Mouse (Mus musculus) neutrophil, adult 65 days (primary cell): ENCODE data around the gene Tmc3. TPM values are rescaled to one million over a fixed set of nuclear protein-coding genes. Genes with fewer than 3 reads are reported as not detected.

ENCODE experiments used
- total RNA-seq: library from RNA; stranded (reverse); gene quantifications from 2 replicates; pipeline ENCODE4 v1.2.4, GENCODE M21; 2023

Tmc3 gene
- 0.29 TPM in 1 of 2 replicates, not detected in the other for total RNA-seq

GRCm38 (mm10) chr7:83584639-83585471, at the start of gene Tmc3:
TSS of gene Tmc3 (plus strand) at chr7:83584927.

GRCm38 (mm10) chr7:83631828-83632681, 47.3 kb downstream of the Tmc3 start, which contains the start of gene Stard5:
TSS of gene Stard5 (plus strand) at chr7:83631959.

Other genes starting within 250 kb of the Tmc3 start
- 21.0 and 23.6 TPM in 2 replicates for gene Stard5, start 47.0 kb downstream of the Tmc3 start, total RNA-seq
- gene Il16, start 160.8 kb downstream of the Tmc3 start, total RNA-seq, result 419 and 436 TPM in 2 replicates
- 0.54 TPM in 1 of 2 replicates, not detected in the other for gene Cfap161, start 210.0 kb downstream of the Tmc3 start, total RNA-seq